Mouse (Mus musculus) intestine, embryonic 15.5 days (tissue): ENCODE measurements around the gene Fgfr3. TPM values are rescaled to one million over a fixed set of nuclear protein-coding genes. Genes with fewer than 3 reads are reported as not detected.

ENCODE experiments used
- ATAC-seq: fragments of 200-750 bp; cut with Nextera tagmentation; 2 replicates; pipeline ENCODE4 v1.8.0; 2017; ENCODE audit warnings: moderate TSS enrichment, moderate library complexity
- H3K27ac ChIP-seq: fragments of 300-500 bp; sonication (generic); 2 replicates; pipeline ENCODE4 v1.5.1; 2015; ENCODE audit warnings: mild to moderate bottlenecking, inconsistent platforms
- H3K27me3 ChIP-seq: fragments of 300-500 bp; sonication (generic); replicated peaks from 2 replicates; pipeline ENCODE4 v1.6.1; 2015; ENCODE audit warnings: inconsistent platforms
- H3K36me3 ChIP-seq: fragments of 300-500 bp; sonication (generic); 2 replicates; pipeline ENCODE4 v1.6.1; 2015; ENCODE audit warnings: inconsistent platforms
- H3K4me1 ChIP-seq: fragments of 300-500 bp; sonication (generic); replicated peaks from 2 replicates; pipeline ENCODE4 v1.6.1; 2015; ENCODE audit warnings: inconsistent platforms
- H3K4me2 ChIP-seq: fragments of 300-500 bp; sonication (generic); replicated peaks from 2 replicates; pipeline ENCODE4 v1.6.1; 2015; ENCODE audit warnings: mild to moderate bottlenecking, inconsistent platforms
- H3K4me3 ChIP-seq: fragments of 300-500 bp; sonication (generic); replicated peaks from 2 replicates; pipeline ENCODE4 v1.5.1; 2015; ENCODE audit warnings: inconsistent platforms
- H3K9ac ChIP-seq: fragments of 300-500 bp; sonication (generic); 2 replicates; pipeline ENCODE4 v1.6.1; 2015; ENCODE audit warnings: inconsistent platforms
- H3K9me3 ChIP-seq: fragments of 300-500 bp; sonication (generic); 2 replicates; pipeline ENCODE4 v1.6.1; 2016; ENCODE audit warnings: inconsistent platforms
- whole genome bisulfite sequencing: fragments of 180-500 bp; shearing (Covaris S2); methylation state at CpG from one replicate; pipeline ENCODE4 v1.1.7; 2015; 5-methylcytosine and 5-hydroxymethylcytosine counted together
- polyA plus RNA-seq: library from polyadenylated mRNA; unstranded; fragments of >200 nt; fragmentation: Nextera tagmentation; extraction: Ambion mirVana; gene quantifications from 2 replicates; pipeline ENCODE4 v1.2.1, GENCODE M21; 2015

Gene Fgfr3
- polyA plus RNA-seq, 1 experiment from 2014 or later, result 11.6 TPM

- H3K27me3 ChIP-seq, result no peaks in the 10 kb centered on the region; the same call in 1 of the 2 replicates
- H3K36me3 ChIP-seq, result no peaks in the 10 kb centered on the region
- 83% methylated on average over 11 of the region's 11 CpGs for WGBS
- no peak overlapping the region for H3K9ac ChIP-seq
- no peak overlapping the region for H3K27ac ChIP-seq
- no peak overlapping the region for H3K4me2 ChIP-seq
- ATAC-seq, result no peak
- H3K4me3 ChIP-seq, result no peak overlapping the region
- H3K9me3 ChIP-seq, result no peaks in the 10 kb centered on the region
- H3K4me1 ChIP-seq, result peaks cover 34% of the 10 kb centered on the region
These were observed 19.6 kb upstream of the Fgfr3 start for GRCm38 (mm10) chr5:33701832-33702231.

GRCm38 (mm10) chr5:33703999-33704398 lies 17.5 kb upstream of the Fgfr3 start:
- 63% methylated on average over 8 of the region's 8 CpGs for WGBS
- Histone ChIP-seq H3K27ac (no peak overlapping the region), H3K36me3 (no peaks in the 10 kb centered on the region), H3K4me3 (no peak overlapping the region), H3K9ac (no peak overlapping the region), H3K4me1 (peaks cover 23% of the 10 kb centered on the region), H3K27me3 (no peaks in the 10 kb centered on the region; the same call in 1 of the 2 replicates), H3K9me3 (no peaks in the 10 kb centered on the region), H3K4me2 (no peak overlapping the region)
- ATAC-seq, result no peak

GRCm38 (mm10) chr5:33704945-33705611 lies 16.4 kb upstream of the Fgfr3 start:
- Histone ChIP-seq H3K9me3 (no peaks in the 10 kb centered on the region), H3K4me1 (peaks cover 23% of the 10 kb centered on the region), H3K27me3 (no peaks in the 10 kb centered on the region; the same call in 1 of the 2 replicates), H3K4me2 (no peak overlapping the region; the same call in 1 of the 2 replicates), H3K9ac (no peak overlapping the region), H3K36me3 (no peaks in the 10 kb centered on the region), H3K4me3 (no peak overlapping the region), H3K27ac (no peak overlapping the region)
- 17% methylated on average over 11 of the region's 11 CpGs for WGBS
- 0 out of 2 replicates have a peak, but pooled peaks have one; percentile 42 for ATAC-seq

GRCm38 (mm10) chr5:33705612-33706349 lies 15.7 kb upstream of the Fgfr3 start:
- no peaks in the 10 kb centered on the region for H3K36me3 ChIP-seq
- H3K9ac ChIP-seq, result no peak overlapping the region
- no peak overlapping the region for H3K27ac ChIP-seq
- peaks cover 23% of the 10 kb centered on the region for H3K4me1 ChIP-seq
- no peaks in the 10 kb centered on the region; the same call in 1 of the 2 replicates for H3K27me3 ChIP-seq
- no peak overlapping the region; the same call in 1 of the 2 replicates for H3K4me2 ChIP-seq
- no peaks in the 10 kb centered on the region for H3K9me3 ChIP-seq
- no peak overlapping the region for H3K4me3 ChIP-seq
- ATAC-seq, result no peak
- WGBS, result 44% methylated on average over 9 of the region's 9 CpGs

- Histone ChIP-seq H3K27me3 (no peaks in the 10 kb centered on the region; the same call in 1 of the 2 replicates), H3K4me1 (peaks cover 23% of the 10 kb centered on the region), H3K36me3 (no peaks in the 10 kb centered on the region), H3K9me3 (no peaks in the 10 kb centered on the region), H3K27ac (no peak overlapping the region), H3K4me3 (no peak overlapping the region), H3K9ac (no peak overlapping the region), H3K4me2 (no peak overlapping the region)
- ATAC-seq, result no peak
- 93% methylated on average over 1 of the region's 1 CpGs for WGBS
These were observed 15.2 kb upstream of the Fgfr3 start for GRCm38 (mm10) chr5:33706350-33706629.

- no peak overlapping the region for H3K4me3 ChIP-seq
- H3K9me3 ChIP-seq, result no peaks in the 10 kb centered on the region
- no peak for ATAC-seq
- no peaks in the 10 kb centered on the region for H3K27me3 ChIP-seq
- H3K4me2 ChIP-seq, result no peak overlapping the region
- H3K4me1 ChIP-seq, result peaks cover 23% of the 10 kb centered on the region
- H3K9ac ChIP-seq, result no peak overlapping the region
- H3K27ac ChIP-seq, result no peak overlapping the region
- 62% methylated on average over 4 of the region's 4 CpGs for WGBS
- H3K36me3 ChIP-seq, result no peaks in the 10 kb centered on the region
These were observed 14.3 kb upstream of the Fgfr3 start for GRCm38 (mm10) chr5:33707163-33707562.

GRCm38 (mm10) chr5:33709037-33709436 lies 12.4 kb upstream of the Fgfr3 start:
- Histone ChIP-seq H3K27me3 (no peaks in the 10 kb centered on the region), H3K36me3 (no peaks in the 10 kb centered on the region), H3K9me3 (no peaks in the 10 kb centered on the region), H3K27ac (no peak overlapping the region), H3K9ac (no peak overlapping the region), H3K4me2 (no peak overlapping the region), H3K4me1 (peaks cover 23% of the 10 kb centered on the region), H3K4me3 (no peak overlapping the region)
- 41% methylated on average over 2 of the region's 2 CpGs for WGBS
- no peak for ATAC-seq

GRCm38 (mm10) chr5:33712550-33712949 lies 8.9 kb upstream of the Fgfr3 start:
- 63% methylated on average over 2 of the region's 2 CpGs for WGBS
- Histone ChIP-seq H3K9me3 (no peaks in the 10 kb centered on the region), H3K4me2 (no peak overlapping the region), H3K27me3 (no peaks in the 10 kb centered on the region), H3K4me3 (no peak overlapping the region), H3K9ac (no peak overlapping the region), H3K4me1 (peaks cover 8% of the 10 kb centered on the region), H3K36me3 (no peaks in the 10 kb centered on the region), H3K27ac (no peak overlapping the region)
- no peak for ATAC-seq

GRCm38 (mm10) chr5:33715182-33715581 lies 6.3 kb upstream of the Fgfr3 start:
- peaks cover 8% of the 10 kb centered on the region for H3K4me1 ChIP-seq
- H3K36me3 ChIP-seq, result no peaks in the 10 kb centered on the region
- no peak overlapping the region for H3K27ac ChIP-seq
- no peaks in the 10 kb centered on the region for H3K27me3 ChIP-seq
- 51% methylated on average over 2 of the region's 2 CpGs for WGBS
- no peak overlapping the region for H3K9ac ChIP-seq
- no peak overlapping the region for H3K4me2 ChIP-seq
- ATAC-seq, result 0 out of 2 replicates have a peak, but pooled peaks have one; percentile 16
- H3K9me3 ChIP-seq, result no peaks in the 10 kb centered on the region
- H3K4me3 ChIP-seq, result no peak overlapping the region

- H3K9ac ChIP-seq, result no peak overlapping the region
- H3K4me1 ChIP-seq, result peaks cover 18% of the 10 kb centered on the region
- no peak overlapping the region for H3K27ac ChIP-seq
- no peak overlapping the region for H3K4me3 ChIP-seq
- peak; percentile 54 for ATAC-seq
- 73% methylated on average over 6 of the region's 6 CpGs for WGBS
- no peaks in the 10 kb centered on the region for H3K36me3 ChIP-seq
- no peaks in the 10 kb centered on the region for H3K27me3 ChIP-seq
- H3K9me3 ChIP-seq, result no peaks in the 10 kb centered on the region
- H3K4me2 ChIP-seq, result no peak overlapping the region
These were observed 5.0 kb upstream of the Fgfr3 start for GRCm38 (mm10) chr5:33716467-33716866.

- Histone ChIP-seq H3K27ac (no peak overlapping the region), H3K27me3 (peaks cover 7% of the 10 kb centered on the region), H3K36me3 (no peaks in the 10 kb centered on the region), H3K9ac (no peak overlapping the region), H3K4me3 (no peak overlapping the region), H3K4me1 (peaks cover 30% of the 10 kb centered on the region), H3K4me2 (no peak overlapping the region), H3K9me3 (no peaks in the 10 kb centered on the region)
- ATAC-seq, result no peak
- 70% methylated on average over 5 of the region's 5 CpGs for WGBS
These were observed 3.0 kb upstream of the Fgfr3 start for GRCm38 (mm10) chr5:33718460-33718859.

GRCm38 (mm10) chr5:33720852-33721490 lies 503 bp upstream of the Fgfr3 start:
- no peaks in the 10 kb centered on the region for H3K36me3 ChIP-seq
- 15% methylated on average over 8 of the region's 8 CpGs for WGBS
- peak overlapping the region; percentile 77 for H3K4me3 ChIP-seq
- H3K4me1 ChIP-seq, result peaks cover 42% of the 10 kb centered on the region
- H3K4me2 ChIP-seq, result peak overlapping the region; percentile 99
- peaks cover 11% of the 10 kb centered on the region for H3K27me3 ChIP-seq
- H3K9me3 ChIP-seq, result no peaks in the 10 kb centered on the region
- H3K27ac ChIP-seq, result 0 out of 2 replicates have a peak overlapping the region, but pooled peaks have one; percentile 14
- H3K9ac ChIP-seq, result no peak overlapping the region
- ATAC-seq, result peak; percentile 5; the same call in 1 of the 2 replicates
